Mouse (Mus musculus) G1E (cell line): ENCODE measurements at regions not wholly inside any gene's neighbourhood (a gene's known extent, or its start where the extent isn't known, plus 50 kb on each side); places are given as distances from the start of the nearest gene placed in this dataset.

Experiments used
- CTCF ChIP-seq: IDR thresholded peaks from 2 replicates; pipeline ENCODE4 v1.5.1; 2012; ENCODE audit warnings: low read depth, low read length, inconsistent platforms, mixed read lengths
- GATA1 ChIP-seq: IDR thresholded peaks from 2 replicates; pipeline ENCODE4 v1.6.1; 2012; ENCODE audit warnings: borderline replicate concordance, low read length, inconsistent platforms, mixed read lengths
- GATA2 ChIP-seq: IDR thresholded peaks from 2 replicates; pipeline ENCODE4 v1.6.1; 2012; ENCODE audit warnings: low read depth, low read length, inconsistent platforms, borderline replicate concordance
- POLR2AphosphoS5 ChIP-seq: IDR thresholded peaks from 2 replicates; pipeline ENCODE4 v1.6.1; 2012; ENCODE audit warnings: low read depth, low read length, inconsistent platforms; ENCODE audit not compliant: insufficient replicate concordance

DNA sequence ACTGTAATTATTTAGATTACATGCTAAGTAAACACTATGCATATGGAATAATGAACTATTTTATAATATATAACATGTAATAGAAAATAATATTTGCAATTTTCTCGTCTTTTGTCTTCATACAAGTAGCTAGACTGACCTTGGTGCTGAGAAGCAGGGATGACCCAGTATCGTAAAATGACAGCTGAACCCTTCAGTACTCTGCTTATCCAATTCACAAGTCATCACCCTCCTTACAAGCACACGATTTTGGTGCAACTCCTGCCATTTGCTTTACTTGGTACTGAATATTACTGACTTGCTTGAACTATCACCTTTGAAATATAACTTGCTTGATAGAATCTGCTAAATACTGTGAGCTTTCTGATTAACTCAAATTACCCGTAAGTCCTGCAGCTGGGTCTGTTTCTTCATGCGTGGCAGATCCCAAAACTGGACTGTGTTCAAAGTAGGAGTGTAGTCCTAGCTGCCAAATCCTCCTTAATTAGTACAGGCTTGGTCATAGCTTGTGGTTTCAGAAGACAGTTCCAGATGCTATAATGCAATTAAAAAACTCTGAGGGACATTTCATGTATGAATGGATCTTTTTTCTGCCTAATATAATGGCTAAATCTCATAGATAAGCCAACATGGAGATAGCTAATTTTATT lies 321.0 kb downstream of the Slitrk5 start:
- TF ChIP-seq CTCF (no peak), GATA1 (no peak), POLR2AphosphoS5 (no peak), GATA2 (no peak)
